Comparison of ENCODE assay signal across 9 mouse cellular contexts in genomic region chr11:61147300-61147683, GRCm38 (mm10). TPM values are rescaled to one million over a fixed set of nuclear protein-coding genes. Genes with fewer than 3 reads are reported as not detected.
DNase-seq lines count a peak whose midpoint lies in the region; ATAC-seq lines count a peak whose summit lies in the region.
"Had no signal": no experiment of that assay in that cellular context is flagged by ENCODE, and none has a peak within 500 bp of the region (broad histone marks: within the 10 kb centered on the region; RNA-seq: fewer than 3 reads in every experiment).

No protein-coding gene starts in this region.

- DNase-seq in adrenal gland, adult (ENCODE audit: inconsistent age in 2 of 2, low spot score in 1 of 2) = peak; percentile 52 to 76
- no peak for DNase-seq in adrenal gland, adult 8-10 months
- DNase-seq in Muller cell, postnatal 12 days (ENCODE audit: inconsistent ontology term) = peak; percentile 34
- peak; percentile 14 for DNase-seq in embryo, embryonic 11.5 days (ENCODE audit: low read depth, low spot score)
- peak; percentile 55 for DNase-seq in hindbrain, embryonic 11.5 days (ENCODE audit: low spot score)
- DNase-seq in right cerebral cortex, adult 18-20 months = peak; percentile 47
- DNase-seq in spleen, postnatal 4 days (ENCODE audit: low spot score in 2 of 2) = no peak

- 7% methylated on average over 32 of the region's 32 CpGs for WGBS in hindbrain, embryonic 11.5 days
- 24% methylated on average over 32 of the region's 32 CpGs for WGBS in liver, embryonic 16.5 days (ENCODE audit: insufficient replicate concordance)

- peaks cover 6% of the 10 kb centered on the region; the same call in 1 of the 2 replicates for H3K4me1 ChIP-seq in hindbrain, embryonic 11.5 days (replicated peaks; ENCODE audit: control insufficient read depth, insufficient read depth, low read length)
- H3K4me1 ChIP-seq in liver, embryonic 16.5 days (ENCODE audit: control insufficient read depth, low read depth, low read length) = no peaks in the 10 kb centered on the region

- no peaks in the 10 kb centered on the region for H3K9me3 ChIP-seq in hindbrain, embryonic 11.5 days (ENCODE audit: control insufficient read depth, low read length)
- no peaks in the 10 kb centered on the region for H3K9me3 ChIP-seq in liver, embryonic 16.5 days (replicated peaks; ENCODE audit: control insufficient read depth, low read length)

- H3K27ac ChIP-seq in hindbrain, embryonic 11.5 days (ENCODE audit: low read depth, low read length) = no peak overlapping the region
- no peak overlapping the region for H3K27ac ChIP-seq in liver, embryonic 16.5 days (ENCODE audit: low read length)
- H3K27ac ChIP-seq: macrophage had no signal

- H3K4me2 ChIP-seq in hindbrain, embryonic 11.5 days (replicated peaks; ENCODE audit: low read depth, low read length) = peak overlapping the region; percentile 57
- H3K4me2 ChIP-seq in liver, embryonic 16.5 days (ENCODE audit: low read depth, low read length) = peak overlapping the region; percentile 50

- 0 out of 2 replicates have a peak, but pooled peaks cover 2% of the 10 kb centered on the region for H3K27me3 ChIP-seq in hindbrain, embryonic 11.5 days (ENCODE audit: control insufficient read depth, insufficient read depth, low read length)
- H3K27me3 ChIP-seq in liver, embryonic 16.5 days (ENCODE audit: control insufficient read depth, insufficient read depth, low read depth, low read length) = peaks cover 2% of the 10 kb centered on the region; the same call in 1 of the 2 replicates

- no peaks in the 10 kb centered on the region for H3K36me3 ChIP-seq in hindbrain, embryonic 11.5 days (ENCODE audit: control insufficient read depth, insufficient read depth, low read length)
- H3K36me3 ChIP-seq in liver, embryonic 16.5 days (ENCODE audit: control insufficient read depth, insufficient read depth) = no peaks in the 10 kb centered on the region

- H3K9ac ChIP-seq in hindbrain, embryonic 11.5 days (ENCODE audit: low read depth, low read length) = peak overlapping the region; percentile 45; the same call in 1 of the 2 replicates
- H3K9ac ChIP-seq in liver, embryonic 16.5 days (ENCODE audit: low read depth, low read length) = no peak overlapping the region

- ATAC-seq in hindbrain, embryonic 11.5 days (ENCODE audit: low FRiP score) = peak; percentile 57; the same call in 1 of the 2 replicates
- peak; percentile 41; the same call in 1 of the 2 replicates for ATAC-seq in liver, embryonic 16.5 days (ENCODE audit: low read depth)

- peak overlapping the region; percentile 34 for H3K4me3 ChIP-seq in hindbrain, embryonic 11.5 days (ENCODE audit: low read depth, low read length)
- peak overlapping the region; percentile 30 for H3K4me3 ChIP-seq in liver, embryonic 16.5 days (ENCODE audit: low read depth, low read length)

RNA-seq across cellular contexts. Expression of gene Tnfrsf13b, which starts 20.7 kb away (rescaled TPM):
- total RNA-seq in adrenal gland, adult 8-10 months (2022) = 1 to 10 TPM in 2 of 4 experiments, under 1 TPM in 2; 0.17 to 2.2 (median 0.84) TPM
- 1.1 and 1.2 TPM in 2 replicates for polyA plus RNA-seq in hindbrain, embryonic 11.5 days (2014; fragmentation: Nextera tagmentation; extraction: Ambion mirVana)
- polyA plus RNA-seq in liver, embryonic 16.5 days (2015; fragmentation: Nextera tagmentation; extraction: Ambion mirVana) = 4.0 and 4.8 TPM in 2 replicates

RNA-seq across cellular contexts. Expression of gene Usp22, which starts 27.6 kb away (rescaled TPM):
- total RNA-seq in adrenal gland, adult 8-10 months (2022) = 10 to 100 TPM; 81.5 to 98.0 (median 85.4) TPM
- 273 and 295 TPM in 2 replicates for polyA plus RNA-seq in hindbrain, embryonic 11.5 days (2014; fragmentation: Nextera tagmentation; extraction: Ambion mirVana)
- polyA plus RNA-seq in liver, embryonic 16.5 days (2015; fragmentation: Nextera tagmentation; extraction: Ambion mirVana) = 17.5 and 19.5 TPM in 2 replicates

Comparison
In these comparisons a context has a peak if more than half of its experiments do, and no peak if none do; other contexts are left out.
1. DNase-seq: peak in adrenal gland, adult (2 of 2), Muller cell, postnatal 12 days (single experiment), embryo, embryonic 11.5 days (single experiment), hindbrain, embryonic 11.5 days (single experiment) and right cerebral cortex, adult 18-20 months (single experiment); none in adrenal gland, adult 8-10 months (single experiment) and spleen, postnatal 4 days (0 of 2).
2. RNA of gene Usp22, which starts 27.6 kb away (polyA plus RNA-seq): 273 to 295 TPM in hindbrain, embryonic 11.5 days; 17.5 to 19.5 TPM in liver, embryonic 16.5 days; every median in the first group is over 10 times any median in the second.